In genomic region chr17:34589681-34590101, GRCm38 (mm10) we compare ENCODE assay signal across 7 mouse cellular contexts. TPM values are rescaled to one million over a fixed set of nuclear protein-coding genes. Genes with fewer than 3 reads are reported as not detected.
DNase-seq lines count a peak whose midpoint lies in the region; ATAC-seq and TF ChIP-seq lines count a peak whose summit lies in the region.

Gene Gpsm3, plus strand, starts transcription at chr17:34589806.

- in situ Hi-C loops in ES-E14 (cut with MboI; ENCODE audit: low sequenced_read_pairs in 2 of 2, unreplicated experiment in 2 of 2) = no loop called here

- DNase-seq in B cell, adult 2 months = peak; percentile 61 to 64
- DNase-seq in ES-E14 (ENCODE audit: low read depth, low spot score) = no peak
- peak; percentile 65 for DNase-seq in gastrocnemius, postnatal 10 days
- DNase-seq in frontal cortex, postnatal 25 days (ENCODE audit: low spot score in 2 of 2) = no peak

- peak within 1 kb of the TSS; percentile 6 to 40; a peak in 2 of 4 replicates for H3K4me3 ChIP-seq in ES-E14 (ENCODE audit: insufficient read depth in 1 of 2, low read depth in 1 of 2, low read length in 2 of 2, poor library complexity in 1 of 2, severe bottlenecking in 1 of 2)
- no peak within 1 kb of the TSS for H3K4me3 ChIP-seq in hindbrain, embryonic 16.5 days (ENCODE audit: low read length)
- peak within 1 kb of the TSS; percentile 84 for H3K4me3 ChIP-seq in liver, embryonic 15.5 days (replicated peaks)
- H3K4me3 ChIP-seq in neural tube, embryonic 12.5 days = no peak within 1 kb of the TSS

- H3K9me3 ChIP-seq in ES-E14 (ENCODE audit: control insufficient read depth, insufficient read depth, low read depth, low read length) = no peaks in the 10 kb centered on the region
- H3K9me3 ChIP-seq in hindbrain, embryonic 16.5 days (ENCODE audit: control insufficient read depth, low read length) = no peaks in the 10 kb centered on the region
- H3K9me3 ChIP-seq in liver, embryonic 15.5 days (replicated peaks) = no peaks in the 10 kb centered on the region
- no peaks in the 10 kb centered on the region for H3K9me3 ChIP-seq in neural tube, embryonic 12.5 days

- H3K36me3 ChIP-seq in ES-E14 (ENCODE audit: control insufficient read depth, insufficient read depth, low read length, poor library complexity, severe bottlenecking) = peaks cover 6% of the 10 kb centered on the region; the same call in 1 of the 2 replicates
- no peaks in the 10 kb centered on the region for H3K36me3 ChIP-seq in hindbrain, embryonic 16.5 days (ENCODE audit: control insufficient read depth, insufficient read depth, low read length)
- peaks cover 8% of the 10 kb centered on the region for H3K36me3 ChIP-seq in liver, embryonic 15.5 days (replicated peaks)
- peaks cover 4% of the 10 kb centered on the region; the same call in 1 of the 2 replicates for H3K36me3 ChIP-seq in neural tube, embryonic 12.5 days

- no peak within 1 kb of the TSS; the same call in 1 of the 2 replicates for H3K27ac ChIP-seq in ES-E14 (ENCODE audit: insufficient read depth, low read depth, low read length, poor library complexity, severe bottlenecking)
- peak within 1 kb of the TSS; percentile 14; the same call in 1 of the 2 replicates for H3K27ac ChIP-seq in hindbrain, embryonic 16.5 days (ENCODE audit: low read depth, low read length)
- H3K27ac ChIP-seq in liver, embryonic 15.5 days (replicated peaks) = peak within 1 kb of the TSS; percentile 87
- H3K27ac ChIP-seq in neural tube, embryonic 12.5 days = no peak within 1 kb of the TSS

- H3K4me1 ChIP-seq in ES-E14 (ENCODE audit: control insufficient read depth in 2 of 2, insufficient read depth in 2 of 2, low read length in 2 of 2, poor library complexity in 1 of 2) = peaks cover 19 to 38% of the 10 kb centered on the region in 2 experiments
- peaks cover 40% of the 10 kb centered on the region for H3K4me1 ChIP-seq in hindbrain, embryonic 16.5 days (ENCODE audit: control insufficient read depth, insufficient read depth, low read depth, low read length)
- peaks cover 76% of the 10 kb centered on the region for H3K4me1 ChIP-seq in liver, embryonic 15.5 days (replicated peaks)
- H3K4me1 ChIP-seq in neural tube, embryonic 12.5 days = peaks cover 76% of the 10 kb centered on the region

- ATAC-seq in hindbrain, embryonic 16.5 days = no peak
- no peak for ATAC-seq in liver, embryonic 15.5 days (ENCODE audit: insufficient read depth)
- ATAC-seq in neural tube, embryonic 12.5 days (ENCODE audit: low FRiP score, low read depth) = no peak

- H3K27me3 ChIP-seq in hindbrain, embryonic 16.5 days (replicated peaks; ENCODE audit: control insufficient read depth, insufficient read depth, low read length) = no peaks in the 10 kb centered on the region
- H3K27me3 ChIP-seq in liver, embryonic 15.5 days = peaks cover 12% of the 10 kb centered on the region; the same call in 1 of the 2 replicates
- no peaks in the 10 kb centered on the region for H3K27me3 ChIP-seq in neural tube, embryonic 12.5 days (replicated peaks)

- WGBS in hindbrain, embryonic 16.5 days = 35% methylated on average over 6 of the region's 7 CpGs
- WGBS in liver, embryonic 15.5 days (ENCODE audit: insufficient replicate concordance) = 8% methylated on average over 7 of the region's 7 CpGs
- WGBS in neural tube, embryonic 12.5 days = 41% methylated on average over 7 of the region's 7 CpGs

- peak within 1 kb of the TSS; percentile 69; the same call in 1 of the 2 replicates for H3K4me2 ChIP-seq in hindbrain, embryonic 16.5 days (ENCODE audit: low read length)
- H3K4me2 ChIP-seq in liver, embryonic 15.5 days = peak within 1 kb of the TSS; percentile 100
- peak within 1 kb of the TSS; percentile 93 for H3K4me2 ChIP-seq in neural tube, embryonic 12.5 days (replicated peaks)

- peak within 1 kb of the TSS; percentile 39; the same call in 1 of the 2 replicates for H3K9ac ChIP-seq in ES-E14 (ENCODE audit: insufficient read depth, low read depth, low read length, poor library complexity, severe bottlenecking)
- H3K9ac ChIP-seq in hindbrain, embryonic 16.5 days (ENCODE audit: low read depth, low read length) = 0 out of 2 replicates have a peak within 1 kb of the TSS, but pooled peaks have one; percentile 32
- H3K9ac ChIP-seq in liver, embryonic 15.5 days = peak within 1 kb of the TSS; percentile 91; the same call in 1 of the 2 replicates
- no peak within 1 kb of the TSS; the same call in 1 of the 2 replicates for H3K9ac ChIP-seq in neural tube, embryonic 12.5 days

TF ChIP-seq in ES-E14, 5 proteins besides CTCF, POLR2A, EP300 and RAD21:
- TF ChIP-seq HCFC1 (IDR thresholded peaks at IDR 0.05; ENCODE audit: borderline replicate concordance, insufficient read depth, low read length) (no peak), MAFK (IDR thresholded peaks at IDR 0.05; ENCODE audit: insufficient read depth, low read depth, low read length) (no peak), CHD2 (IDR thresholded peaks at IDR 0.05; ENCODE audit: low read depth, low read length) (no peak), ZNF384 (IDR thresholded peaks at IDR 0.05; ENCODE audit: low read depth, low read length) (no peak)
TF ChIP-seq in ES-E14: peak in this region for 0.

RNA-seq across cellular contexts. Expression of gene Gpsm3, which starts in this region (rescaled TPM):
- 4.9 and 5.8 TPM in 2 replicates for total RNA-seq in ES-E14 (2012; rRNA removed)
- total RNA-seq in gastrocnemius, postnatal 10 days (2021) = 1 to 10 TPM; 3.2 to 5.0 TPM
- 3.4 and 4.9 TPM in 2 replicates for polyA plus RNA-seq in hindbrain, embryonic 16.5 days (2015; fragmentation: Nextera tagmentation; extraction: Ambion mirVana)
- 14.9 and 17.6 TPM in 2 replicates for polyA plus RNA-seq in liver, embryonic 15.5 days (2015; fragmentation: Nextera tagmentation; extraction: Ambion mirVana)
- polyA plus RNA-seq in neural tube, embryonic 12.5 days (2016; fragmentation: Nextera tagmentation; extraction: Ambion mirVana) = 4.2 and 5.5 TPM in 2 replicates

Comparison
In these comparisons a context has a peak if more than half of its experiments do, and no peak if none do; other contexts are left out.
1. DNase-seq: peak in B cell, adult 2 months (2 of 2) and gastrocnemius, postnatal 10 days (single experiment); none in ES-E14 (single experiment) and frontal cortex, postnatal 25 days (0 of 2).
2. H3K27ac ChIP-seq: peak in hindbrain, embryonic 16.5 days (single experiment) and liver, embryonic 15.5 days (single experiment); none in ES-E14 (single experiment) and neural tube, embryonic 12.5 days (single experiment).
3. H3K4me3 ChIP-seq: peak in ES-E14 (2 of 2) and liver, embryonic 15.5 days (single experiment); none in hindbrain, embryonic 16.5 days (single experiment) and neural tube, embryonic 12.5 days (single experiment).
4. Peak in every context shown above with its lines, with median percentiles within 50 percentile points of each other: H3K4me2 ChIP-seq.